Mouse (Mus musculus) forebrain, embryonic 13.5 days (tissue): ENCODE measurements around the gene Olfr103. TPM values are rescaled to one million over a fixed set of nuclear protein-coding genes. Genes with fewer than 3 reads are reported as not detected.

Experiments
- ATAC-seq: fragments of 200-750 bp; cut with Nextera tagmentation; 2 replicates; pipeline ENCODE4 v1.8.0; 2017
- H3K27ac ChIP-seq: fragments of 300-500 bp; sonication (generic); 2 replicates; pipeline ENCODE4 v1.5.1; 2015; ENCODE audit warnings: inconsistent platforms, mild to moderate bottlenecking, moderate library complexity
- H3K27me3 ChIP-seq: fragments of 300-500 bp; sonication (generic); 2 replicates; pipeline ENCODE4 v1.6.1; 2015; ENCODE audit warnings: mild to moderate bottlenecking, inconsistent platforms
- H3K36me3 ChIP-seq: fragments of 300-500 bp; sonication (generic); 2 replicates; pipeline ENCODE4 v1.6.1; 2015; ENCODE audit warnings: mild to moderate bottlenecking, inconsistent platforms; ENCODE audit not compliant: poor library complexity, severe bottlenecking
- H3K4me1 ChIP-seq: fragments of 300-500 bp; sonication (generic); 2 replicates; pipeline ENCODE4 v1.6.1; 2015; ENCODE audit warnings: inconsistent platforms
- H3K4me2 ChIP-seq: fragments of 300-500 bp; sonication (generic); 2 replicates; pipeline ENCODE4 v1.6.1; 2015; ENCODE audit warnings: inconsistent platforms, mild to moderate bottlenecking, moderate library complexity
- H3K4me3 ChIP-seq: fragments of 300-500 bp; sonication (generic); 2 replicates; pipeline ENCODE4 v1.5.1; 2015; ENCODE audit warnings: mild to moderate bottlenecking, inconsistent platforms
- H3K9ac ChIP-seq: fragments of 300-500 bp; sonication (generic); 2 replicates; pipeline ENCODE4 v1.6.1; 2015; ENCODE audit warnings: mild to moderate bottlenecking, inconsistent platforms
- H3K9me3 ChIP-seq: fragments of 300-500 bp; sonication (generic); replicated peaks from 2 replicates; pipeline ENCODE4 v1.6.1; 2016; ENCODE audit warnings: inconsistent platforms
- WGBS: fragments of 180-500 bp; shearing (Covaris S2); methylation state at CpG from one replicate; pipeline ENCODE4 v1.1.7; 2015; 5-methylcytosine and 5-hydroxymethylcytosine counted together
- polyA plus RNA-seq: library from polyadenylated mRNA; unstranded; fragments of >200 nt; fragmentation: Nextera tagmentation; extraction: Ambion mirVana; gene quantifications from 2 replicates; pipeline ENCODE4 v1.2.1, GENCODE M21; 2015

Olfr103 gene
- not detected in 2 replicates for polyA plus RNA-seq

GRCm38 (mm10) chr17:37339598-37339997 is at the start of gene Olfr103:
Olfr103 (minus strand) TSS chr17:37339698.
- Histone ChIP-seq H3K36me3 (no peaks in the 10 kb centered on the region), H3K27ac (no peak within 1 kb of the TSS), H3K4me3 (no peak within 1 kb of the TSS), H3K4me2 (no peak within 1 kb of the TSS), H3K9me3 (no peaks in the 10 kb centered on the region), H3K9ac (no peak within 1 kb of the TSS), H3K4me1 (no peaks in the 10 kb centered on the region), H3K27me3 (no peaks in the 10 kb centered on the region)
- no peak for ATAC-seq
- 90% methylated on average over 2 of the region's 2 CpGs for WGBS

DNA sequence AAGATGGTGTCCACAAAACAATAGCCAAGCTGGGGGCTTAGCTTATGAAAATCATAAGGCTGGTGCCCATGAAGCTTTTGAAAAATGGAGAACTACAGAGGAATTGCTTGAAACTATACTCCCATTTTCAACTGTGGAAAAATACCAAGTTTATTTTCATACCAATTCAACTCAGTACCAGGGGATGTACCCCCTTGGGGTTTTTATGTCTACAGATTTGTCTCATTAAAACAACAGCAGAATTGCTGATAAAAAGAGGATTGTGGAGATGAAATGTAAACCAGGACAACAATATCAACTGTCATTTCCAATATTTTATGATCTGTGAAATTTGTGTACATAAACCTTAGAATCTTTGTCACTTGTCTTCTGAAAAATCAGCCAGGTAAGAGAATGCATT is 39.2 kb upstream of the Olfr103 start, which contains the start of gene Olfr105-ps:
TSS of gene Olfr105-ps (plus strand) at position 301 of the 400 bp plus-strand sequence.
- no peak within 1 kb of the TSS for H3K4me2 ChIP-seq
- H3K9ac ChIP-seq = no peak within 1 kb of the TSS
- H3K9me3 ChIP-seq = no peaks in the 10 kb centered on the region
- no peaks in the 10 kb centered on the region for H3K4me1 ChIP-seq
- no peak within 1 kb of the TSS for H3K27ac ChIP-seq
- H3K36me3 ChIP-seq = no peaks in the 10 kb centered on the region
- H3K4me3 ChIP-seq = no peak within 1 kb of the TSS
- no peaks in the 10 kb centered on the region for H3K27me3 ChIP-seq
- ATAC-seq = no peak

DNA sequence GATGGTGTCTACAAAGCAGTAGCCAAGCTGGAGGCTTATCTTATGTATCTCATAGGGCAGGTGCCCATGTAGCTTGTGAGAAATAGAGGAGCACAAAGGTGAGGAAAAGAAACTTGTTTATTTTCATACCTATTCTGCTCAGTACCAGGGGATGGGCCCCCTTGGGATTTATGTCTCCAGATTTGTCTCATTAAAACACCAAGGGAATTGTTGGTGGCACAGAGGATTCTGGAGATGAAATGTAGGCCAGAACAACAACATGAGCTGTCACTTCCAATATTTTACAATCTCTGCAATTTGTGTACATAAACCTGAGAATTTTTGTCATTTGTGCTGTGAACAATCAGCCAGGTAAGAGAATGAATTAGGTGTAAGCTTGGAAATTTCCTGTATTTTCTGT is 19.8 kb upstream of the Olfr103 start, which contains the start of gene Olfr104-ps:
TSS of gene Olfr104-ps (plus strand) at position 301 of the 400 bp plus-strand sequence.
- Histone ChIP-seq H3K4me3 (no peak within 1 kb of the TSS), H3K36me3 (no peaks in the 10 kb centered on the region), H3K4me1 (no peaks in the 10 kb centered on the region), H3K27me3 (no peaks in the 10 kb centered on the region), H3K9ac (no peak within 1 kb of the TSS), H3K9me3 (no peaks in the 10 kb centered on the region), H3K27ac (no peak within 1 kb of the TSS), H3K4me2 (no peak within 1 kb of the TSS)
- ATAC-seq = no peak

- H3K9me3 ChIP-seq = no peaks in the 10 kb centered on the region; the same call in 1 of the 2 replicates
- H3K4me3 ChIP-seq = no peak within 1 kb of the TSS
- no peaks in the 10 kb centered on the region for H3K4me1 ChIP-seq
- no peak within 1 kb of the TSS for H3K27ac ChIP-seq
- no peak for ATAC-seq
- no peak within 1 kb of the TSS for H3K4me2 ChIP-seq
- H3K27me3 ChIP-seq = no peaks in the 10 kb centered on the region
- no peak within 1 kb of the TSS for H3K9ac ChIP-seq
- no peaks in the 10 kb centered on the region for H3K36me3 ChIP-seq
Measured at GRCm38 (mm10) chr17:37316954-37317353, 22.5 kb downstream of the Olfr103 start, which contains the start of gene Olfr102. Olfr102 (minus strand) TSS chr17:37317054.

GRCm38 (mm10) chr17:37310146-37310699 is 29.3 kb downstream of the Olfr103 start:
- Histone ChIP-seq H3K4me2 (no peak overlapping the region), H3K27me3 (no peaks in the 10 kb centered on the region), H3K4me3 (no peak overlapping the region), H3K9ac (no peak overlapping the region), H3K9me3 (no peaks in the 10 kb centered on the region), H3K27ac (no peak overlapping the region), H3K36me3 (no peaks in the 10 kb centered on the region), H3K4me1 (no peaks in the 10 kb centered on the region)
- 56% methylated on average over 2 of the region's 2 CpGs for WGBS
- no peak for ATAC-seq

GRCm38 (mm10) chr17:37308483-37308882 is 31.0 kb downstream of the Olfr103 start:
- no peak overlapping the region for H3K4me3 ChIP-seq
- H3K9ac ChIP-seq = no peak overlapping the region
- H3K4me2 ChIP-seq = no peak overlapping the region
- H3K27me3 ChIP-seq = no peaks in the 10 kb centered on the region
- no peak for ATAC-seq
- H3K9me3 ChIP-seq = no peaks in the 10 kb centered on the region
- no peaks in the 10 kb centered on the region for H3K4me1 ChIP-seq
- H3K27ac ChIP-seq = no peak overlapping the region
- H3K36me3 ChIP-seq = no peaks in the 10 kb centered on the region
- WGBS = 46% methylated on average over 4 of the region's 4 CpGs

- Histone ChIP-seq H3K9me3 (no peaks in the 10 kb centered on the region), H3K27me3 (no peaks in the 10 kb centered on the region), H3K4me3 (no peak within 1 kb of the TSS), H3K9ac (no peak within 1 kb of the TSS), H3K36me3 (no peaks in the 10 kb centered on the region), H3K4me2 (no peak within 1 kb of the TSS), H3K4me1 (no peaks in the 10 kb centered on the region), H3K27ac (no peak within 1 kb of the TSS)
- no peak for ATAC-seq
- WGBS = 92% methylated on average over 4 of the region's 4 CpGs
Measured at GRCm38 (mm10) chr17:37304213-37304612, 35.3 kb downstream of the Olfr103 start, which contains the start of gene Olfr101. Olfr101 (minus strand) TSS chr17:37304313.

Other genes starting within 250 kb of the Olfr103 start
- gene Olfr91, start 241.4 kb downstream of the Olfr103 start, polyA plus RNA-seq = not detected in 2 replicates
- gene Olfr92, start 219.6 kb downstream of the Olfr103 start, polyA plus RNA-seq = not detected in 2 replicates
- gene Olfr93, start 178.2 kb downstream of the Olfr103 start, polyA plus RNA-seq = not detected in 2 replicates
- not detected in 2 replicates for gene Ubd, start 145.8 kb downstream of the Olfr103 start, polyA plus RNA-seq
- not detected in 2 replicates for gene Olfr94, start 138.7 kb downstream of the Olfr103 start, polyA plus RNA-seq
- gene Olfr95, start 126.6 kb downstream of the Olfr103 start, polyA plus RNA-seq = not detected in 2 replicates
- not detected in 2 replicates for gene Olfr96, start 119.6 kb downstream of the Olfr103 start, polyA plus RNA-seq
- gene Olfr97, start 102.4 kb downstream of the Olfr103 start, polyA plus RNA-seq = not detected in 2 replicates
- not detected in 2 replicates for gene Olfr98, start 75.9 kb downstream of the Olfr103 start, polyA plus RNA-seq
- gene H2-M3, start 69.5 kb downstream of the Olfr103 start, polyA plus RNA-seq = 0.61 and 1.6 TPM in 2 replicates
- not detected in 2 replicates for gene Olfr99, start 56.2 kb downstream of the Olfr103 start, polyA plus RNA-seq
- gene Olfr101, start 35.4 kb downstream of the Olfr103 start, polyA plus RNA-seq = not detected in 2 replicates
- not detected in 2 replicates for gene Olfr102, start 22.6 kb downstream of the Olfr103 start, polyA plus RNA-seq
- not detected in 2 replicates for gene Olfr104-ps, start 19.9 kb upstream of the Olfr103 start, polyA plus RNA-seq
- not detected in 2 replicates for gene Olfr105-ps, start 39.3 kb upstream of the Olfr103 start, polyA plus RNA-seq
- gene Olfr106-ps, start 50.7 kb upstream of the Olfr103 start, polyA plus RNA-seq = not detected in 2 replicates
- not detected in 2 replicates for gene Olfr107, start 59.5 kb upstream of the Olfr103 start, polyA plus RNA-seq
- gene Olfr108, start 105.8 kb upstream of the Olfr103 start, polyA plus RNA-seq = not detected in 2 replicates
- gene Olfr109, start 119.2 kb upstream of the Olfr103 start, polyA plus RNA-seq = not detected in 2 replicates
- not detected in 2 replicates for gene H2-M2, start 143.9 kb upstream of the Olfr103 start, polyA plus RNA-seq
- not detected in 2 replicates for gene Olfr110, start 152.8 kb upstream of the Olfr103 start, polyA plus RNA-seq
- gene Olfr111, start 168.3 kb upstream of the Olfr103 start, polyA plus RNA-seq = not detected in 2 replicates
- not detected in 2 replicates for gene Olfr112, start 229.8 kb upstream of the Olfr103 start, polyA plus RNA-seq
- gene Olfr113, start 238.0 kb upstream of the Olfr103 start, polyA plus RNA-seq = not detected in 2 replicates